Mouse (Mus musculus) hindlimb bud, embryonic 11.5 days (tissue): ENCODE measurements around the gene Gm20403.
"Not testable (repeated sequence)": the region's sequence is repeated elsewhere in the genome, so short reads cannot be mapped to it uniquely, and the experiment has no call there.

Source experiments
- DNase-seq: peaks from one replicate; pipeline ENCODE4 v3.0.0-alpha.2; 2012; ENCODE audit warnings: low read depth, low spot score; ENCODE audit errors: extremely low spot score

Gm20403 gene

GRCm38 (mm10) chr12:54986052-54986717, at the start of gene Gm20403:
TSS of gene Gm20403 (minus strand) at chr12:54986529.
- peak; percentile 54 for DNase-seq

- DNase-seq, result no peak
Observed at GRCm38 (mm10) chr12:55027088-55027487, 40.8 kb upstream of the Gm20403 start.

GRCm38 (mm10) chr12:55023284-55023683, 37.0 kb upstream of the Gm20403 start:
- DNase-seq, result no peak

GRCm38 (mm10) chr12:55019421-55019877, 33.1 kb upstream of the Gm20403 start:
- DNase-seq, result no peak

- DNase-seq, result no peak
Observed at GRCm38 (mm10) chr12:55017119-55017721, 30.9 kb upstream of the Gm20403 start.

- no peak for DNase-seq
Observed at GRCm38 (mm10) chr12:55016339-55017118, 30.2 kb upstream of the Gm20403 start.

GRCm38 (mm10) chr12:55015428-55015827, 29.1 kb upstream of the Gm20403 start:
- DNase-seq, result no peak

GRCm38 (mm10) chr12:55013626-55014398, 27.5 kb upstream of the Gm20403 start, which contains the start of gene Baz1a:
TSS of gene Baz1a (minus strand) at chr12:55014348.
- DNase-seq, result no peak

GRCm38 (mm10) chr12:55013031-55013430, 26.7 kb upstream of the Gm20403 start:
- no peak for DNase-seq

GRCm38 (mm10) chr12:55007361-55008008, 21.2 kb upstream of the Gm20403 start:
- no peak for DNase-seq

GRCm38 (mm10) chr12:55006071-55006470, 19.7 kb upstream of the Gm20403 start:
- DNase-seq, result no peak

- DNase-seq, result no peak
Observed at GRCm38 (mm10) chr12:55004396-55004795, 18.1 kb upstream of the Gm20403 start.

GRCm38 (mm10) chr12:55003843-55004242, 17.5 kb upstream of the Gm20403 start:
- DNase-seq, result no peak

GRCm38 (mm10) chr12:55002532-55002931, 16.2 kb upstream of the Gm20403 start:
- not testable (repeated sequence) for DNase-seq

- DNase-seq, result no peak
Observed at GRCm38 (mm10) chr12:54999016-54999690, 12.8 kb upstream of the Gm20403 start.

GRCm38 (mm10) chr12:54998411-54998810, 12.1 kb upstream of the Gm20403 start:
- no peak for DNase-seq

GRCm38 (mm10) chr12:54996979-54997474, 10.7 kb upstream of the Gm20403 start:
- DNase-seq, result no peak

- no peak for DNase-seq
Observed at GRCm38 (mm10) chr12:54995965-54996364, 9.6 kb upstream of the Gm20403 start.

- DNase-seq, result no peak
Observed at GRCm38 (mm10) chr12:54994418-54994817, 8.1 kb upstream of the Gm20403 start.

GRCm38 (mm10) chr12:54994068-54994386, 7.7 kb upstream of the Gm20403 start:
- no peak for DNase-seq
